Mouse (Mus musculus) retina, embryonic 14.5 days (tissue): ENCODE results near the gene Usp18.

Source experiments
- DNase-seq: peaks from one replicate; pipeline ENCODE4 v3.0.0-alpha.2; 2015; ENCODE audit warnings: low spot score

The Usp18 gene

DNA sequence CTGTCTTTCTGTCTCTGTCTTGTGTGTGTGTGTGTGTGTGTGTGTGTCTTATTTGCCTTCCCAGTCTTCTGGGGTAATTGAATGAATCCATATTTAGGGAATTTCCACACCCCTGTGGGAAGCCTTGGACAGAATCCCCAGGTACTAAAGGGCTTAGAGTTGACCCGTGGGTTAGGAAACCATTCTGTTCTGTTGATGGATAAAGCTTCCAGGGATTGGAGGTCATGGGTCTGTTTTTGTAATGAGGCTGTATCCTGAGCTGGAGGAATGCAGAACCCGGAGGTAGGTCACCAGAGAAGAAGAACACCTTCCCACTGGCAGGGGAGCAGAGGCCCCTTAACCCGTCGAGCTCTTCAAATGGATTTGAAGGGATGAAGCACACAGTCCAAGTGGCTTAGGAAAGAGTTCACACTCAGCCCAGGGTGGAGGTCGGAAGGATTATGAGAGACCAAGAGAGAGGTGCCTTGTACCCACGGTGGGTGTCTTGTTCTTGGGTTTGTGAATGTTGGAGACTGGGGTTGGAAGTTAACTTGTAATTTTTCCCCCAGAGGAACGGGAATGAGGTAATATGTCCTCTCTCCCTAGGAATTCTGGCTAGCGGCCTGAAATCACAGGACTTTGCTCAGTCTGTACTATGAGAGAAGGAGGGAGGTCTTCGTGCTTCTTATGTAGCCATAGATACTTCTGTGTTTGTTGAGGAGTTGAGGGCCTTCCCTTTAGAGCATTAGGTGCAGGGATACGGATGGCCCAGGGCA lies 57.9 kb downstream of the Usp18 start:
- no peak for DNase-seq

DNA sequence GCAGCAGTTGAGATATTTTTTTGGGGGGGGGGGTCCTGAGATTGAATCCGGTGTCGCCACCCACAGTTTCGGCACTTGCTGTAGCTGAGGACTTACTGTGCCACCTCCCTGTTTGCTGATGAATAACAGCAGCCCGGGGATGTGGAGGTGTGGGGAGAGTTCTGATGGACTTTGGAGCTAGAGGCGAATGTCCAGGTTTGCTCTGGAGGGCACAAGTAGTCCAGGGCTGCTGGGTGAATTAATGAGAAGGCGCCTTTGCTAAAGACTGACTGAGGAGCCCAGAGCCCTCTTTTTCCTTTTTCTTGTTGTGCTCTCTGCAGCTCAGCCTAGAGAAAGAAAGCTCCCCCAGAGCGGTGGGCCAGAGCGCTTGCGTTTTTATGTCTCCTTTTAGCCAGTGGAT lies 58.9 kb downstream of the Usp18 start:
- DNase-seq: no peak

DNA sequence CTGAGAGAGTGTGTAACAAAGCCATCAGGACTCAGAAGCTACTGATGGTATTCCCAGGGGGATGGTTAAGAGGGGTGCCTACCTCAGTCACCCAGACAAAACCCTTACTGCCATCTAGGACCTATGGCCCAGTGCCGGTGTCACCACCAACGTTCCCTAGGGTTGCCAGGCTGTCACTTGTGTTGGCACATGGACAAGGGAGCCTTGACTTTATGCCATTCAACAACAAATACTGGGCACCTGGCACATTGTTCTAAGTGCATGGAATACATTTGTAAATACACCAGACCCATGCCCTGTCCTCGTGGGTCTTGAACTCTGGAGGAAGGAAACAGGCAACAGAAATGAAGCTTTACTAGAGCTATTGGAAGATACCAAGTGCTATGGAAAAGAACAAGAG lies 59.9 kb downstream of the Usp18 start:
- DNase-seq: no peak

DNA sequence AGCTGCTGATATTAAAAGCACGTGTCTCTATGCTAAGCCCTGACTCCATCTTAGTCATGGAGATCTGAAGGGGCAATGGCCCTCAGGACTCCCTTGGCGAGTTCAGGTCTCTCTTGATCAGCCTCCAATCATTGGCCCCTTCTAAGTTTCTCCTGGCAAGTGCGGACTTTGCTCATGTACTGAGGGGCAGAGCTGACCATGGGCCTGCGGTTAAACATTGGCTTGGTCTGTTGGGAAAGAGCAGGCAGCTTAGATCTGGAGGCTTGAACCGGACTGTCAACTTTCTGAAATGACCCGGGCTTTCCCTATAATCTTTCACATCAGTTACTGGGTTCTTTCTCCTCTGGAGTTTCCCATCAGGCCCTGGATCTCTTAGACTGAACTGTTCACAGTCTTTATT lies 65.3 kb downstream of the Usp18 start:
- no peak for DNase-seq

DNA sequence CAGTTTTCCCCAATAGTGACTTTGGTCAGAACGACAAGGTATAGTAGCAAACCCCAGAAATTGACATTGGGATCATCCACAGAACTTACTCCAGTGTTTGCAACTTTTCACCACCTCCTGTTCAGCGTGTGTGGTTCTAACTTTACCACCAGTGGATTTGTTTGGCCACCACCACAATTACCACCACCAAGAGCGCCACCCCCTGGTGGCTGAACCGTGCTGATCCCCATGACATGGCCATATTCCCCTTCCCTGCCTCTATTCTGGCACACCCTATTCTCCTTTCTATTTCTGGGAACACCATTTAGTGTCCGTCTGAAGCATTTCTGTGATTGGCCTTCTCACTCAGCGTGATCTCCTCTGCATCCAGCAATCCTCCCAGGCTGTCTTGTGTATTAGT lies 73.4 kb downstream of the Usp18 start:
- DNase-seq: no peak
